Mouse (Mus musculus): ENCODE results near the gene Chd4. TPM values are rescaled to one million over a fixed set of nuclear protein-coding genes. Genes with fewer than 3 reads are reported as not detected.
A peak's percentile ranks its signal among the peaks of the same experiment; 100 is the strongest.

Gene Chd4
- polyA plus RNA-seq, 1 experiment from 2014 or later: 24.5 TPM

GRCm38 (mm10) chr6:125089521-125090321 is 6.1 kb upstream of the Chd4 start:
- peak overlapping the region; percentile 30 for H3K4me3 ChIP-seq (ENCODE audit: low read depth, low read length)
- peak; percentile 57 for ATAC-seq
- H3K27ac ChIP-seq (ENCODE audit: low read depth): peak overlapping the region; percentile 86
- no peaks in the 10 kb centered on the region for H3K27me3 ChIP-seq (ENCODE audit: insufficient read depth, low read length)
- peak overlapping the region; percentile 51 for H3K9ac ChIP-seq (replicated peaks)
- whole genome bisulfite sequencing (ENCODE audit: insufficient replicate concordance): 4% methylated on average over 15 of the region's 15 CpGs
- DNase-seq: peak; percentile 70
- no peaks in the 10 kb centered on the region for H3K9me3 ChIP-seq (ENCODE audit: low read length)
- TF ChIP-seq EP300 (IDR thresholded peaks at IDR 0.05; ENCODE audit: low read depth) (0 out of 2 replicates have a peak, but pooled peaks have one; percentile 1), CTCF (IDR thresholded peaks at IDR 0.05; ENCODE audit: low read depth) (no peak)
- H3K36me3 ChIP-seq (replicated peaks; ENCODE audit: insufficient read depth, low read length): no peaks in the 10 kb centered on the region
- peaks cover 30% of the 10 kb centered on the region for H3K4me1 ChIP-seq (ENCODE audit: insufficient read depth)
- peak overlapping the region; percentile 68 for H3K4me2 ChIP-seq (ENCODE audit: low read depth, low read length)

- no peak for TF ChIP-seq CTCF (IDR thresholded peaks at IDR 0.05; ENCODE audit: low read depth)
- no peak for TF ChIP-seq EP300 (IDR thresholded peaks at IDR 0.05; ENCODE audit: low read depth)
- peaks cover 36% of the 10 kb centered on the region for H3K4me1 ChIP-seq (ENCODE audit: insufficient read depth)
- no peaks in the 10 kb centered on the region for H3K9me3 ChIP-seq (ENCODE audit: low read length)
- peak overlapping the region; percentile 86; the same call in 1 of the 2 replicates for H3K27ac ChIP-seq (ENCODE audit: low read depth)
- H3K36me3 ChIP-seq (replicated peaks; ENCODE audit: insufficient read depth, low read length): no peaks in the 10 kb centered on the region
- no peaks in the 10 kb centered on the region for H3K27me3 ChIP-seq (ENCODE audit: insufficient read depth, low read length)
- H3K9ac ChIP-seq (replicated peaks): 0 out of 2 replicates have a peak overlapping the region, but pooled peaks have one; percentile 1
- ATAC-seq (no peak), DNase-seq (no peak)
- H3K4me3 ChIP-seq (ENCODE audit: low read depth, low read length): 0 out of 2 replicates have a peak overlapping the region, but pooled peaks have one; percentile 30
- 61% methylated on average over 10 of the region's 10 CpGs for WGBS (ENCODE audit: insufficient replicate concordance)
- H3K4me2 ChIP-seq (ENCODE audit: low read depth, low read length): peak overlapping the region; percentile 68
Observed at GRCm38 (mm10) chr6:125090341-125091085, 5.3 kb upstream of the Chd4 start.

- no peak for DNase-seq
- H3K9me3 ChIP-seq (ENCODE audit: low read length): no peaks in the 10 kb centered on the region
- H3K4me2 ChIP-seq (ENCODE audit: low read depth, low read length): no peak overlapping the region
- no peaks in the 10 kb centered on the region for H3K36me3 ChIP-seq (replicated peaks; ENCODE audit: insufficient read depth, low read length)
- H3K27me3 ChIP-seq (ENCODE audit: insufficient read depth, low read length): no peaks in the 10 kb centered on the region
- peaks cover 42% of the 10 kb centered on the region for H3K4me1 ChIP-seq (ENCODE audit: insufficient read depth)
- no peak for ATAC-seq
- no peak overlapping the region for H3K4me3 ChIP-seq (ENCODE audit: low read depth, low read length)
- peak overlapping the region; percentile 63 for H3K27ac ChIP-seq (ENCODE audit: low read depth)
- 51% methylated on average over 5 of the region's 5 CpGs for WGBS (ENCODE audit: insufficient replicate concordance)
- H3K9ac ChIP-seq (replicated peaks): no peak overlapping the region
- TF ChIP-seq CTCF (IDR thresholded peaks at IDR 0.05; ENCODE audit: low read depth) (no peak), EP300 (IDR thresholded peaks at IDR 0.05; ENCODE audit: low read depth) (no peak)
Observed at GRCm38 (mm10) chr6:125092372-125092771, 3.4 kb upstream of the Chd4 start.

GRCm38 (mm10) chr6:125094843-125095242 is 938 bp upstream of the Chd4 start:
- ATAC-seq (no peak), DNase-seq (no peak)
- Histone ChIP-seq H3K4me2 (ENCODE audit: low read depth, low read length) (no peak overlapping the region), H3K9ac (replicated peaks) (no peak overlapping the region), H3K27me3 (ENCODE audit: insufficient read depth, low read length) (no peaks in the 10 kb centered on the region), H3K27ac (ENCODE audit: low read depth) (peak overlapping the region; percentile 96; the same call in 1 of the 2 replicates), H3K36me3 (replicated peaks; ENCODE audit: insufficient read depth, low read length) (peaks cover 14% of the 10 kb centered on the region), H3K4me1 (ENCODE audit: insufficient read depth) (peaks cover 46% of the 10 kb centered on the region), H3K4me3 (ENCODE audit: low read depth, low read length) (no peak overlapping the region), H3K9me3 (ENCODE audit: low read length) (no peaks in the 10 kb centered on the region)
- no peak for TF ChIP-seq CTCF (IDR thresholded peaks at IDR 0.05; ENCODE audit: low read depth)
- no peak for TF ChIP-seq EP300 (IDR thresholded peaks at IDR 0.05; ENCODE audit: low read depth)
- 44% methylated on average over 3 of the region's 3 CpGs for WGBS (ENCODE audit: insufficient replicate concordance)

- Histone ChIP-seq H3K27ac (ENCODE audit: low read depth) (peak overlapping the region; percentile 96), H3K9ac (replicated peaks) (peak overlapping the region; percentile 97), H3K4me3 (ENCODE audit: low read depth, low read length) (peak overlapping the region; percentile 99), H3K27me3 (ENCODE audit: insufficient read depth, low read length) (no peaks in the 10 kb centered on the region), H3K4me1 (ENCODE audit: insufficient read depth) (peaks cover 36% of the 10 kb centered on the region), H3K9me3 (ENCODE audit: low read length) (no peaks in the 10 kb centered on the region), H3K4me2 (ENCODE audit: low read depth, low read length) (peak overlapping the region; percentile 98), H3K36me3 (replicated peaks; ENCODE audit: insufficient read depth, low read length) (peaks cover 28% of the 10 kb centered on the region)
- ATAC-seq (peak; percentile 35), DNase-seq (no peak)
- WGBS (ENCODE audit: insufficient replicate concordance): under 1% methylated on average over 19 of the region's 32 CpGs
- TF ChIP-seq EP300 (IDR thresholded peaks at IDR 0.05; ENCODE audit: low read depth): no peak
- TF ChIP-seq CTCF (IDR thresholded peaks at IDR 0.05; ENCODE audit: low read depth): no peak
Observed at GRCm38 (mm10) chr6:125096279-125096596, 457 bp downstream of the Chd4 start.

All from liver, postnatal 0 days (tissue).